In genomic region chr2:4452590-4453400, GRCm38 (mm10) we compare ENCODE assay signal across 8 mouse cellular contexts.
DNase-seq lines count a peak whose midpoint lies in the region; ATAC-seq lines count a peak whose summit lies in the region.

No protein-coding gene starts in this region.

- no peaks in the 10 kb centered on the region for H3K27me3 ChIP-seq in kidney, embryonic 14.5 days (ENCODE audit: control insufficient read depth, insufficient read depth, low read length)
- H3K27me3 ChIP-seq in midbrain, embryonic 10.5 days (ENCODE audit: low read depth, poor library complexity, severe bottlenecking), result no peaks in the 10 kb centered on the region; the same call in 1 of the 2 replicates

- no peak overlapping the region for H3K4me2 ChIP-seq in kidney, embryonic 14.5 days (replicated peaks; ENCODE audit: low read depth, low read length)

- H3K27ac ChIP-seq in kidney, embryonic 14.5 days (ENCODE audit: low read depth, low read length), result peak overlapping the region; percentile 55; the same call in 1 of the 2 replicates
- peak overlapping the region; percentile 85 for H3K27ac ChIP-seq in midbrain, embryonic 10.5 days (replicated peaks)

- no peaks in the 10 kb centered on the region for H3K9me3 ChIP-seq in kidney, embryonic 14.5 days (ENCODE audit: control insufficient read depth, low read length)
- no peaks in the 10 kb centered on the region for H3K9me3 ChIP-seq in midbrain, embryonic 10.5 days (replicated peaks)

- no peak overlapping the region for H3K9ac ChIP-seq in kidney, embryonic 14.5 days (ENCODE audit: low read depth, low read length)

- 62% methylated on average over 12 of the region's 12 CpGs for WGBS in kidney, embryonic 14.5 days
- 31% methylated on average over 12 of the region's 12 CpGs for WGBS in midbrain, embryonic 10.5 days

- ATAC-seq in granulocyte monocyte progenitor cell, adult 5-6 weeks (replicated peaks; ENCODE audit: poor library complexity, severe bottlenecking), result peak; percentile 92
- ATAC-seq in kidney, embryonic 14.5 days (ENCODE audit: low FRiP score, low TSS enrichment), result peak; percentile 55; the same call in 1 of the 2 replicates

- H3K4me1 ChIP-seq in kidney, embryonic 14.5 days (ENCODE audit: control insufficient read depth, insufficient read depth, low read length), result peaks cover 16% of the 10 kb centered on the region
- H3K4me1 ChIP-seq in midbrain, embryonic 10.5 days, result peaks cover 78% of the 10 kb centered on the region

- no peaks in the 10 kb centered on the region for H3K36me3 ChIP-seq in kidney, embryonic 14.5 days (ENCODE audit: control insufficient read depth, insufficient read depth, low read length)
- peaks cover 13% of the 10 kb centered on the region; the same call in 1 of the 2 replicates for H3K36me3 ChIP-seq in midbrain, embryonic 10.5 days

- DNase-seq in layer of hippocampus, adult 9-11 months, result peak; percentile 42
- no peak for DNase-seq in layer of hippocampus, postnatal 36 days
- peak; percentile 86 for DNase-seq in midbrain, embryonic 10.5 days (ENCODE audit: low spot score)
- no peak for DNase-seq in spleen, postnatal 14 days (ENCODE audit: low spot score in 2 of 2)
- DNase-seq in right cerebral cortex, postnatal 36 days (ENCODE audit: low spot score in 2 of 2), result no peak
- DNase-seq in thymus, postnatal 10 days (ENCODE audit: low spot score in 2 of 2), result no peak

- no peak overlapping the region for H3K4me3 ChIP-seq in kidney, embryonic 14.5 days (ENCODE audit: low read length)
- H3K4me3 ChIP-seq in midbrain, embryonic 10.5 days, result no peak overlapping the region

Comparison
In these comparisons a context has a peak if more than half of its experiments do, and no peak if none do; other contexts are left out.
1. DNase-seq: peak in layer of hippocampus, adult 9-11 months (single experiment) and midbrain, embryonic 10.5 days (single experiment); none in layer of hippocampus, postnatal 36 days (0 of 2), spleen, postnatal 14 days (0 of 2), right cerebral cortex, postnatal 36 days (0 of 2) and thymus, postnatal 10 days (0 of 2).